Mouse (Mus musculus) liver, embryonic 13.5 days (tissue): ENCODE measurements around the gene Srebf1. TPM values are rescaled to one million over a fixed set of nuclear protein-coding genes. Genes with fewer than 3 reads are reported as not detected.
A peak's percentile ranks its signal among the peaks of the same experiment; 100 is the strongest.

Experiments used
- ATAC-seq: fragments of 200-750 bp; cut with Nextera tagmentation; 2 replicates; pipeline ENCODE4 v1.8.0; 2017; ENCODE audit warnings: low read depth, mild to moderate bottlenecking, moderate number of reproducible peaks, moderate library complexity
- DNase-seq: peaks from one replicate; pipeline ENCODE4 v3.0.0; 2022
- H3K27ac ChIP-seq: fragments of 300-500 bp; sonication (generic); 2 replicates; pipeline ENCODE4 v1.5.1; 2015; ENCODE audit warnings: moderate library complexity, mild to moderate bottlenecking, inconsistent platforms
- H3K27me3 ChIP-seq: fragments of 300-500 bp; sonication (generic); 2 replicates; pipeline ENCODE4 v1.6.1; 2015; ENCODE audit warnings: mild to moderate bottlenecking, inconsistent platforms
- H3K36me3 ChIP-seq: fragments of 300-500 bp; sonication (generic); 2 replicates; pipeline ENCODE4 v1.6.1; 2015; ENCODE audit warnings: mild to moderate bottlenecking, inconsistent platforms
- H3K4me1 ChIP-seq: fragments of 300-500 bp; sonication (generic); replicated peaks from 2 replicates; pipeline ENCODE4 v1.6.1; 2015; ENCODE audit warnings: inconsistent platforms
- H3K4me2 ChIP-seq: fragments of 300-500 bp; sonication (generic); 2 replicates; pipeline ENCODE4 v1.6.1; 2015; ENCODE audit warnings: inconsistent platforms, mild to moderate bottlenecking, moderate library complexity
- H3K4me3 ChIP-seq: fragments of 300-500 bp; sonication (generic); replicated peaks from 2 replicates; pipeline ENCODE4 v1.5.1; 2015; ENCODE audit warnings: mild to moderate bottlenecking, inconsistent platforms
- H3K9ac ChIP-seq: fragments of 300-500 bp; sonication (generic); 2 replicates; pipeline ENCODE4 v1.6.1; 2015; ENCODE audit warnings: mild to moderate bottlenecking, inconsistent platforms
- H3K9me3 ChIP-seq: fragments of 300-500 bp; sonication (generic); replicated peaks from 2 replicates; pipeline ENCODE4 v1.6.1; 2016; ENCODE audit warnings: inconsistent platforms
- WGBS: fragments of 180-500 bp; shearing (Covaris S2); methylation state at CpG from one replicate; pipeline ENCODE4 v1.1.7; 2015; ENCODE audit not compliant: insufficient replicate concordance; 5-methylcytosine and 5-hydroxymethylcytosine counted together
- polyA plus RNA-seq: library from polyadenylated mRNA; unstranded; fragments of >200 nt; fragmentation: Nextera tagmentation; extraction: Ambion mirVana; gene quantifications from 2 replicates; pipeline ENCODE4 v1.2.1, GENCODE M21; 2015

Srebf1 gene
- 42.2 and 44.1 TPM in 2 replicates for polyA plus RNA-seq

GRCm38 (mm10) chr11:60222469-60223236, at the start of gene Srebf1:
Gene Srebf1 (minus strand): TSS chr11:60222581.
- H3K4me2 ChIP-seq = peak within 1 kb of the TSS; percentile 90
- peaks cover 13% of the 10 kb centered on the region for H3K36me3 ChIP-seq
- H3K9me3 ChIP-seq = no peaks in the 10 kb centered on the region
- ATAC-seq (peak; percentile 77), DNase-seq (peak; percentile 83)
- peak within 1 kb of the TSS; percentile 63 for H3K4me3 ChIP-seq
- H3K4me1 ChIP-seq = peaks cover 63% of the 10 kb centered on the region
- no peaks in the 10 kb centered on the region for H3K27me3 ChIP-seq
- peak within 1 kb of the TSS; percentile 87 for H3K27ac ChIP-seq
- H3K9ac ChIP-seq = peak within 1 kb of the TSS; percentile 71
- WGBS = 2% methylated on average over 46 of the region's 46 CpGs

DNA sequence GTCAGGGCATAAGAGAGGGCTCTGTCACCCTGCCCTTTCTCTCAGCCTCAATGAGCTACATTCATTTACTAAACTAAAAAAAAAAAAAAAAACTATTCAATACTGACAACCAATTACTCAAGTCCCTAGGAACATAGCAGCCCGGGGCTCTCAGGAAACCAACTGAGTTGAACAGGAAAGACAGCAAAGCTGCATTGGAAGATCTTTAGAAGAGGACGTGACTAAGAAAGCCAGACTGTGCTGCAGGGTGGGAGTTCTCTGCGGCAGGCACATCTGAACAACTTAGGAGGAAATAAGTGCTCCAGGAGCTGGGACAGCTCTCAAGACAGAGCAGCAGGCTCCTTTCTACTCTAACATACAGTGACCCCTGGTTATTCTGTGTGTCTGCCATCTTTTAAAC, 46.2 kb upstream of the Srebf1 start:
- Histone ChIP-seq H3K9me3 (no peaks in the 10 kb centered on the region), H3K36me3 (peaks cover 3% of the 10 kb centered on the region; the same call in 1 of the 2 replicates), H3K27ac (peak overlapping the region; percentile 77), H3K4me3 (no peak overlapping the region), H3K4me1 (peaks cover 5% of the 10 kb centered on the region; the same call in 1 of the 2 replicates), H3K27me3 (no peaks in the 10 kb centered on the region), H3K4me2 (no peak overlapping the region), H3K9ac (no peak overlapping the region)
- ATAC-seq (peak; percentile 30), DNase-seq (no peak)
- 19% methylated on average over 3 of the region's 3 CpGs for WGBS

GRCm38 (mm10) chr11:60265271-60265985, 43.0 kb upstream of the Srebf1 start:
- 65% methylated on average over 4 of the region's 4 CpGs for WGBS
- Histone ChIP-seq H3K4me3 (no peak overlapping the region), H3K9ac (no peak overlapping the region), H3K9me3 (no peaks in the 10 kb centered on the region), H3K4me1 (peaks cover 3% of the 10 kb centered on the region; the same call in 1 of the 2 replicates), H3K27me3 (no peaks in the 10 kb centered on the region), H3K36me3 (peaks cover 3% of the 10 kb centered on the region; the same call in 1 of the 2 replicates), H3K27ac (no peak overlapping the region), H3K4me2 (no peak overlapping the region)
- ATAC-seq (no peak), DNase-seq (no peak)

GRCm38 (mm10) chr11:60264651-60265050, 42.3 kb upstream of the Srebf1 start:
- H3K9ac ChIP-seq = no peak overlapping the region
- no peak overlapping the region for H3K4me2 ChIP-seq
- peaks cover 3% of the 10 kb centered on the region; the same call in 1 of the 2 replicates for H3K4me1 ChIP-seq
- 89% methylated on average over 1 of the region's 1 CpGs for WGBS
- H3K36me3 ChIP-seq = peaks cover 3% of the 10 kb centered on the region; the same call in 1 of the 2 replicates
- DNase-seq (no peak), ATAC-seq (no peak)
- no peaks in the 10 kb centered on the region for H3K27me3 ChIP-seq
- no peak overlapping the region for H3K4me3 ChIP-seq
- no peak overlapping the region for H3K27ac ChIP-seq
- no peaks in the 10 kb centered on the region for H3K9me3 ChIP-seq

DNA sequence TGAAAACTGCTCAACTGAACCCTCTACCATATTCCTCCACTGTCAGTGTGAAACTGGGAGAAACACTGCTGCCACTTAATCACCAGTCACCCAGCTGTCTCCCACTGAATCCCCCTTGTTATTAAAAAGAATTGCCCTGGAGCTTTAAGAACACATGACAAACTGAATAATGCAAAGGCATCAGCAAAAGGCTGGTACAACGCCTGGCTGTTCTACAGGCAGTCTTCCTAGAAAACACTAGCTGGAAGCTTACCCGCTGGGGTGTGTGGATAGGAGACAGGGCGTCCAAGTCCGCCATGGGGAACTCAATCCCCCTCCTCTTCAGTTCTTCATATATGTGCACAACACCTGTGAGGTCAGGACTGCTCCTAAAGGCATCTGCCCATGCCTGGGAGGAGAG, 40.0 kb upstream of the Srebf1 start:
- 65% methylated on average over 4 of the region's 4 CpGs for WGBS
- Histone ChIP-seq H3K4me2 (no peak overlapping the region), H3K4me3 (no peak overlapping the region), H3K9ac (no peak overlapping the region), H3K36me3 (peaks cover 8% of the 10 kb centered on the region; the same call in 1 of the 2 replicates), H3K4me1 (no peaks in the 10 kb centered on the region; the same call in 1 of the 2 replicates), H3K9me3 (no peaks in the 10 kb centered on the region), H3K27me3 (no peaks in the 10 kb centered on the region), H3K27ac (no peak overlapping the region)
- DNase-seq (no peak), ATAC-seq (no peak)

DNA sequence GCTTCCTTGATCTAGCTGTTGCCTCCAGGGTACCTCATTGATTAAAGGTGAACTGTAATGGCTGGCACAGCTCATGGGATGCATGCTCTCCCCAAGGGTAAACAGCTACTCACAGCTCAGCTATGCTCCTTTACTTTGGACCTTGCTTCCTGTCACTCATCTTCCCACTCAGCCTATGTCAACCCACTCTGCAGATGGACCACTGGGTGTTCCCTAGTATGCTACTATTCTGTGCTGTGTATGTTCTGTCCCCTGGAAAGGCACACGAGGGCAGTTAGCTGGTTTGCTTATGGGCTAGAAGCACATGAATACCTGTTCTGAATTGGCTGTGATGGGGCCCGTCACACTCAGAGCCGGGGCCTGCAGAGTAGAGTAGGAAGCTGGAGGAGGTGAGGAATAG, 38.4 kb upstream of the Srebf1 start:
- H3K36me3 ChIP-seq = peaks cover 9% of the 10 kb centered on the region
- H3K4me3 ChIP-seq = no peak overlapping the region
- H3K9me3 ChIP-seq = no peaks in the 10 kb centered on the region
- ATAC-seq = no peak
- no peaks in the 10 kb centered on the region for H3K4me1 ChIP-seq
- no peak overlapping the region for H3K4me2 ChIP-seq
- no peak for DNase-seq
- H3K9ac ChIP-seq = no peak overlapping the region
- H3K27me3 ChIP-seq = no peaks in the 10 kb centered on the region
- WGBS = 71% methylated on average over 3 of the region's 3 CpGs
- no peak overlapping the region for H3K27ac ChIP-seq

- H3K27me3 ChIP-seq = no peaks in the 10 kb centered on the region
- H3K9me3 ChIP-seq = no peaks in the 10 kb centered on the region
- no peak for ATAC-seq
- no peak overlapping the region for H3K27ac ChIP-seq
- no peak overlapping the region for H3K9ac ChIP-seq
- H3K36me3 ChIP-seq = peaks cover 13% of the 10 kb centered on the region
- DNase-seq = no peak
- no peak overlapping the region for H3K4me2 ChIP-seq
- WGBS = 43% methylated on average over 2 of the region's 2 CpGs
- H3K4me3 ChIP-seq = no peak overlapping the region
- H3K4me1 ChIP-seq = no peaks in the 10 kb centered on the region
These were observed 35.3 kb upstream of the Srebf1 start for GRCm38 (mm10) chr11:60257696-60258095.

DNA sequence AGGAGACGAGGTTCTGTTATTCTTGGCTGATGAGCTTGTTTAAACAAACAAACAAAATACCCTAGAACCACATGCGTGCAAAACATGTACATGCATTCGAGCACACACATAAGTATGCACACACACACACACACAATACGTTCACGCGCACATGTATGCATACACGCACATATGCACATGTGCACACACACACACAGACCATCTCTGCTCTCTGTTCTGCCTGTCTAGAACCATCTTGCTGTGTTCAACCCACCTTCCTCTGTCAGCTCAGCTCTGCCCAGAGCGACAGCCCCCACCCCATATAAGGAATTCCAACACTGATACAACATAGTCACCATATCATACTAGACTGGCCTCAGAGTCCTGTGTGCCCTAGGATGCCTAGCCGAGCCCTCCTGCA, 34.3 kb upstream of the Srebf1 start:
- H3K36me3 ChIP-seq = peaks cover 18% of the 10 kb centered on the region
- no peak for DNase-seq
- H3K9me3 ChIP-seq = no peaks in the 10 kb centered on the region
- H3K9ac ChIP-seq = no peak overlapping the region
- no peaks in the 10 kb centered on the region for H3K4me1 ChIP-seq
- no peak for ATAC-seq
- no peak overlapping the region for H3K4me2 ChIP-seq
- H3K4me3 ChIP-seq = no peak overlapping the region
- H3K27ac ChIP-seq = no peak overlapping the region
- H3K27me3 ChIP-seq = no peaks in the 10 kb centered on the region
- WGBS = 77% methylated on average over 9 of the region's 9 CpGs

DNA sequence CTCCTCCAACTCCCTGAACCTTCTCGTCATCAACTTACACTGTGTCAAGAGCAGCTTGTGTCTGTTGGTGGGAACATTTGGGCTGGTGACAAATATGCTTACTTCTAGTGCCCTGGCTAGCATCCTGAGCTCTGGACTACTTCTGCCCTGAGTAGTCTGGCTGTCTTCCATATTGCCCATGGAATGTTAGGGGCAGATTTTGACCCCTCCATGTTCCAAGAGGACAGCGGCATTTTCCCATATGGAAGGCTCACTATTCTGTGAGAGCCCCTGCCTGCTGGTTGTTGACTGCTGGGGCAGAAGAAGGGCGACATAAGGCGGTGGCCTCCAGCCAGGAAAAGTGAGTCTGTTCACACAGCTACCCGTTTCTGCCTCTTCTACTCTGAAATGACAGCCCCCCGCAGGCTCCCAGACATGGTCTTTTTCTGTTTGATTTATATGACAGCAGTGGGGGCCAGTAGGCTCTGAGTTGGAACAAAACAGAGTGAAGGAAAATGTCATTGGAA, 33.8 kb upstream of the Srebf1 start:
- no peak overlapping the region for H3K4me2 ChIP-seq
- 69% methylated on average over 6 of the region's 6 CpGs for WGBS
- no peaks in the 10 kb centered on the region for H3K27me3 ChIP-seq
- no peaks in the 10 kb centered on the region for H3K9me3 ChIP-seq
- no peak for DNase-seq
- no peak overlapping the region for H3K9ac ChIP-seq
- no peak for ATAC-seq
- no peaks in the 10 kb centered on the region for H3K4me1 ChIP-seq
- H3K4me3 ChIP-seq = no peak overlapping the region
- H3K36me3 ChIP-seq = peaks cover 20% of the 10 kb centered on the region
- no peak overlapping the region for H3K27ac ChIP-seq

- ATAC-seq (no peak), DNase-seq (no peak)
- Histone ChIP-seq H3K27ac (no peak overlapping the region), H3K4me2 (no peak overlapping the region), H3K9ac (no peak overlapping the region), H3K36me3 (peaks cover 21% of the 10 kb centered on the region), H3K9me3 (no peaks in the 10 kb centered on the region), H3K4me3 (no peak overlapping the region), H3K27me3 (no peaks in the 10 kb centered on the region), H3K4me1 (no peaks in the 10 kb centered on the region)
- 85% methylated on average over 3 of the region's 3 CpGs for WGBS
These were observed 33.3 kb upstream of the Srebf1 start for GRCm38 (mm10) chr11:60255639-60256038.

GRCm38 (mm10) chr11:60255181-60255580, 32.8 kb upstream of the Srebf1 start:
- Histone ChIP-seq H3K4me1 (no peaks in the 10 kb centered on the region), H3K36me3 (peaks cover 26% of the 10 kb centered on the region), H3K27me3 (no peaks in the 10 kb centered on the region), H3K4me2 (no peak overlapping the region), H3K9me3 (no peaks in the 10 kb centered on the region), H3K4me3 (no peak overlapping the region), H3K27ac (no peak overlapping the region), H3K9ac (no peak overlapping the region)
- ATAC-seq (no peak), DNase-seq (no peak)
- WGBS = 78% methylated on average over 3 of the region's 3 CpGs
